Mouse (Mus musculus): ENCODE data around the gene Pitx3.

GRCm38 (mm10) chr19:46119458-46119857 lies 28.7 kb downstream of the Pitx3 start:
- TF ChIP-seq HCFC1 (IDR thresholded peaks at IDR 0.05; ENCODE audit: borderline replicate concordance, insufficient read depth, low read length) (no peak), CHD2 (IDR thresholded peaks at IDR 0.05; ENCODE audit: low read depth, low read length) (no peak), MAFK (IDR thresholded peaks at IDR 0.05; ENCODE audit: insufficient read depth, low read depth, low read length) (no peak)
